In genomic region chr10:117078284-117078683, GRCm38 (mm10) we compare ENCODE assay signal across 8 mouse cellular contexts. TPM values are rescaled to one million over a fixed set of nuclear protein-coding genes. Genes with fewer than 3 reads are reported as not detected.
DNase-seq lines count a peak whose midpoint lies in the region; ATAC-seq and TF ChIP-seq lines count a peak whose summit lies in the region.

No protein-coding gene starts in this region.

- H3K27ac ChIP-seq in hindbrain, embryonic 10.5 days: no peak overlapping the region
- no peak overlapping the region for H3K27ac ChIP-seq in hindbrain, embryonic 12.5 days

- no peaks in the 10 kb centered on the region for H3K4me1 ChIP-seq in hindbrain, embryonic 10.5 days (replicated peaks)
- no peaks in the 10 kb centered on the region for H3K4me1 ChIP-seq in hindbrain, embryonic 12.5 days
- peaks cover 13% of the 10 kb centered on the region for H3K4me1 ChIP-seq in G1E (ENCODE audit: insufficient read depth, low read depth, low read length)

- ATAC-seq in hindbrain, embryonic 12.5 days (ENCODE audit: low FRiP score): no peak
- peak; percentile 78; the same call in 1 of the 2 replicates for ATAC-seq in G1E (ENCODE audit: extremely low read depth, insufficient number of reproducible peaks, low FRiP score, poor library complexity, severe bottlenecking)
- ATAC-seq in monocyte, adult 5-6 weeks (replicated peaks; ENCODE audit: insufficient number of reproducible peaks, low FRiP score, low TSS enrichment, poor library complexity, severe bottlenecking): peak; percentile 74

- H3K9me3 ChIP-seq in hindbrain, embryonic 10.5 days: no peaks in the 10 kb centered on the region
- no peaks in the 10 kb centered on the region for H3K9me3 ChIP-seq in hindbrain, embryonic 12.5 days (replicated peaks)
- no peaks in the 10 kb centered on the region for H3K9me3 ChIP-seq in G1E (replicated peaks)

- no peak overlapping the region for H3K4me3 ChIP-seq in hindbrain, embryonic 10.5 days
- no peak overlapping the region for H3K4me3 ChIP-seq in hindbrain, embryonic 12.5 days
- no peak overlapping the region for H3K4me3 ChIP-seq in G1E (ENCODE audit: low read depth, low read length)

- H3K36me3 ChIP-seq in hindbrain, embryonic 10.5 days: peaks cover 83% of the 10 kb centered on the region
- peaks cover 63% of the 10 kb centered on the region for H3K36me3 ChIP-seq in hindbrain, embryonic 12.5 days
- peaks cover 83% of the 10 kb centered on the region for H3K36me3 ChIP-seq in G1E (replicated peaks)

- TF ChIP-seq CTCF in G1E (IDR thresholded peaks at IDR 0.05; ENCODE audit: low read depth, low read length): peak; percentile 61

- WGBS in hindbrain, embryonic 10.5 days: 78% methylated on average over 6 of the region's 6 CpGs
- 79% methylated on average over 6 of the region's 6 CpGs for WGBS in hindbrain, embryonic 12.5 days

- DNase-seq in hindbrain, embryonic 10.5 days (ENCODE audit: low spot score): peak; percentile 43
- DNase-seq in G1E (ENCODE audit: low spot score): no peak
- peak; percentile 44 for DNase-seq in c-Kit-positive CD71-positive TER-119-positive erythroid progenitor cells, embryonic 14.5 days (ENCODE audit: low spot score)
- DNase-seq in kidney, postnatal 36 days: peak; percentile 29 to 61
- no peak for DNase-seq in layer of hippocampus, postnatal 14 days (ENCODE audit: low spot score in 2 of 2)
- DNase-seq in urinary bladder, postnatal 4 days (ENCODE audit: low spot score in 2 of 2): no peak

- H3K9ac ChIP-seq in hindbrain, embryonic 12.5 days: no peak overlapping the region

- H3K27me3 ChIP-seq in hindbrain, embryonic 10.5 days (ENCODE audit: insufficient read depth, poor library complexity, severe bottlenecking): no peaks in the 10 kb centered on the region
- H3K27me3 ChIP-seq in hindbrain, embryonic 12.5 days: no peaks in the 10 kb centered on the region
- H3K27me3 ChIP-seq in G1E (ENCODE audit: insufficient read depth, low read length): no peaks in the 10 kb centered on the region

- H3K4me2 ChIP-seq in hindbrain, embryonic 12.5 days (replicated peaks): no peak overlapping the region

RNA-seq across cellular contexts. Expression of gene Cct2, which starts 14.7 kb away (rescaled TPM):
- 264 and 323 TPM in 2 replicates for polyA plus RNA-seq in hindbrain, embryonic 10.5 days (2016; fragmentation: Nextera tagmentation; extraction: Ambion mirVana)
- polyA plus RNA-seq in hindbrain, embryonic 12.5 days (2016; fragmentation: Nextera tagmentation; extraction: Ambion mirVana): 247 and 251 TPM in 2 replicates
- total RNA-seq in G1E (2014; fragmentation: Nextera tagmentation): 535 and 554 TPM in 2 replicates
- 620 and 644 TPM in 2 replicates for total RNA-seq in G1E (2017)
- 38.5 and 38.6 TPM in 2 replicates for polyA plus RNA-seq in G1E (2012)
- 289 to 360 TPM (median 315 TPM) in 3 replicates for total RNA-seq in monocyte, adult 5-6 weeks (2017)
- total RNA-seq in layer of hippocampus, postnatal 14 days (2021): 100 to 1,000 TPM; 203 to 205 TPM

RNA-seq across cellular contexts. Expression of gene Lrrc10, which starts 33.1 kb away (rescaled TPM):
- polyA plus RNA-seq in hindbrain, embryonic 10.5 days (2016; fragmentation: Nextera tagmentation; extraction: Ambion mirVana): not detected in 2 replicates
- not detected in 2 replicates for polyA plus RNA-seq in hindbrain, embryonic 12.5 days (2016; fragmentation: Nextera tagmentation; extraction: Ambion mirVana)
- total RNA-seq in G1E (2014; fragmentation: Nextera tagmentation): not detected in 2 replicates
- 0.06 TPM in 1 of 2 replicates, not detected in the other for total RNA-seq in G1E (2017)
- polyA plus RNA-seq in G1E (2012): 0.04 and 0.13 TPM in 2 replicates
- not detected in 3 replicates for total RNA-seq in monocyte, adult 5-6 weeks (2017)
- under 1 TPM in 1 of 2 experiments, not detected in 1; 0.30 TPM for total RNA-seq in layer of hippocampus, postnatal 14 days (2021)

Comparison
In these comparisons a context has a peak if more than half of its experiments do, and no peak if none do; other contexts are left out.
1. DNase-seq: peak in hindbrain, embryonic 10.5 days (single experiment), c-Kit-positive CD71-positive TER-119-positive erythroid progenitor cells, embryonic 14.5 days (single experiment) and kidney, postnatal 36 days (2 of 2); none in G1E (single experiment), layer of hippocampus, postnatal 14 days (0 of 2) and urinary bladder, postnatal 4 days (0 of 2).